Mouse (Mus musculus) liver, postnatal 0 days (tissue): ENCODE results near the gene Adcy7. TPM values are rescaled to one million over a fixed set of nuclear protein-coding genes. Genes with fewer than 3 reads are reported as not detected.

ENCODE experiments used
- ATAC-seq: fragments of 200-750 bp; cut with Nextera tagmentation; 2 replicates; pipeline ENCODE4 v1.8.0; 2017; ENCODE audit warnings: mild to moderate bottlenecking, moderate library complexity
- DNase-seq: peaks from one replicate; pipeline ENCODE4 v3.0.0-alpha.2; 2016
- H3K27ac ChIP-seq: fragments of 300-500 bp; sonication (generic); 2 replicates; pipeline ENCODE4 v1.5.1; 2014; ENCODE audit warnings: antibody characterized with exemption, moderate library complexity, mild to moderate bottlenecking, low read depth
- H3K27me3 ChIP-seq: fragments of 300-500 bp; sonication (generic); 2 replicates; pipeline ENCODE4 v1.6.1; 2014; ENCODE audit warnings: low read length, control low read depth, mixed read lengths; ENCODE audit not compliant: insufficient read depth
- H3K36me3 ChIP-seq: fragments of 300-500 bp; sonication (generic); replicated peaks from 2 replicates; pipeline ENCODE4 v1.6.1; 2014; ENCODE audit warnings: mild to moderate bottlenecking, control low read depth, low read length, moderate library complexity, mixed read lengths; ENCODE audit not compliant: insufficient read depth
- H3K4me1 ChIP-seq: fragments of 300-500 bp; sonication (generic); 2 replicates; pipeline ENCODE4 v1.6.1; 2014; ENCODE audit warnings: antibody characterized with exemption, mild to moderate bottlenecking, control low read depth; ENCODE audit not compliant: insufficient read depth
- H3K4me2 ChIP-seq: fragments of 300-500 bp; sonication (generic); 2 replicates; pipeline ENCODE4 v1.6.1; 2014; ENCODE audit warnings: low read depth, mild to moderate bottlenecking, low read length, moderate library complexity, mixed read lengths
- H3K4me3 ChIP-seq: fragments of 300-500 bp; sonication (generic); 2 replicates; pipeline ENCODE4 v1.5.1; 2014; ENCODE audit warnings: low read depth, low read length
- H3K9ac ChIP-seq: fragments of 300-500 bp; sonication (generic); replicated peaks from 2 replicates; pipeline ENCODE4 v1.6.1; 2014; ENCODE audit warnings: mild to moderate bottlenecking, moderate library complexity
- H3K9me3 ChIP-seq: fragments of 300-500 bp; sonication (generic); 2 replicates; pipeline ENCODE4 v1.6.1; 2016; ENCODE audit warnings: mild to moderate bottlenecking, control low read depth, low read length, mixed read lengths
- CTCF ChIP-seq: sonication (generic); IDR thresholded peaks from 2 replicates; pipeline ENCODE4 v1.5.1; 2016; ENCODE audit warnings: antibody characterized with exemption, low read depth
- EP300 ChIP-seq: IDR thresholded peaks from 2 replicates; pipeline ENCODE4 v1.6.1; 2016; ENCODE audit warnings: antibody characterized with exemption, low read depth, mild to moderate bottlenecking
- WGBS: fragments of 180-500 bp; shearing (Covaris S2); extraction: QIAGEN DNeasy Blood & Tissue Kit; methylation state at CpG from one replicate; pipeline ENCODE4 v1.1.7; 2014; ENCODE audit not compliant: insufficient replicate concordance; 5-methylcytosine and 5-hydroxymethylcytosine counted together
- polyA plus RNA-seq: library from polyadenylated mRNA; unstranded; fragments of >200 nt; fragmentation: Nextera tagmentation; extraction: Ambion mirVana; gene quantifications from 2 replicates; pipeline ENCODE4 v1.2.1, GENCODE M21; 2015

Gene Adcy7
- polyA plus RNA-seq, 1 experiment from 2014 or later: 8.4 TPM

DNA sequence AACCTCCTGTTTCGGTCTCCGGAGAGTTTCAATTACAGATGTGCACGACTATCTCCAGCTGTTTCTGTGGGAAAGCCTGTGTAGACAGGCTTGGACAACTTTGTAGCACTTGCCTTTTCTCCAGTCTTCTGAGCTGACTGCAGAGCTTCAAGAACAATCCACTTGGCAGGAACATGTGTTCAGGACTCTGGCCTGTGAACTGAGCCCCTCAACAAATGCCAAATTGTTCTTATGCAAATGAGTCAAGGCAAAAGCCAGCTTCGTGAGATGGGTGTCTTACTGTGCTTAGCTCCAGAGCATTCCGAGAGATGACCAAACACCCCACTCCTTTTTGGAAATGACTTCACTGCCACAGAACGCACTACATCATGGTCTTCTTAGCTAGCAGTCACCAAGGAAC lies 56.5 kb downstream of the Adcy7 start:
- 87% methylated on average over 6 of the region's 6 CpGs for WGBS
- H3K4me2 ChIP-seq: no peak overlapping the region
- H3K4me1 ChIP-seq: no peaks in the 10 kb centered on the region
- no peaks in the 10 kb centered on the region for H3K9me3 ChIP-seq
- ATAC-seq: no peak
- TF ChIP-seq CTCF (no peak), EP300 (no peak)
- H3K27ac ChIP-seq: no peak overlapping the region
- no peaks in the 10 kb centered on the region for H3K27me3 ChIP-seq
- H3K4me3 ChIP-seq: no peak overlapping the region
- no peak overlapping the region for H3K9ac ChIP-seq
- peaks cover 94% of the 10 kb centered on the region for H3K36me3 ChIP-seq
- no peak for DNase-seq

DNA sequence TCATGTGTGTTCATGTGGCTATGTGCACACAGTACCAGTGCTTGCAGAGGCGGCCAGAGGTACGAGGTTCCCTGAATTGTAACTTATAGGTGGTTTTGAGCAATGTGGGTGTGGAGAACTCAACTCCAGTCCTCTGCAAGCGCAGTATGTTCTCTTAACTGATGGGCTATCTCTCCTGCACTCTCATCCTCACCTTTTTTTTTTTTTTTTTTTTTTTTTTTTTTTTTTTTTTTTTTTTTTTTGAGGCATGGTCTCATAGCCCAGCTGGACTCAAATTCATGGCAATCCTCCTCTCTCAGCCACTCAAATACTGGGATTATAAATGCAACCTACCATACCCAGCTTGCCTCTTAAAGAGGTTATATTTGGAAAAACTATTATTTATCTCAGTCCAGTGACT lies 58.6 kb downstream of the Adcy7 start:
- no peaks in the 10 kb centered on the region for H3K9me3 ChIP-seq
- ATAC-seq (no peak), DNase-seq (no peak)
- H3K27ac ChIP-seq: no peak overlapping the region
- no peak overlapping the region for H3K4me2 ChIP-seq
- TF ChIP-seq EP300: no peak
- H3K4me3 ChIP-seq: no peak overlapping the region
- no peaks in the 10 kb centered on the region for H3K27me3 ChIP-seq
- H3K9ac ChIP-seq: no peak overlapping the region
- no peaks in the 10 kb centered on the region for H3K4me1 ChIP-seq
- 78% methylated on average over 3 of the region's 3 CpGs for WGBS
- peaks cover 88% of the 10 kb centered on the region for H3K36me3 ChIP-seq

DNA sequence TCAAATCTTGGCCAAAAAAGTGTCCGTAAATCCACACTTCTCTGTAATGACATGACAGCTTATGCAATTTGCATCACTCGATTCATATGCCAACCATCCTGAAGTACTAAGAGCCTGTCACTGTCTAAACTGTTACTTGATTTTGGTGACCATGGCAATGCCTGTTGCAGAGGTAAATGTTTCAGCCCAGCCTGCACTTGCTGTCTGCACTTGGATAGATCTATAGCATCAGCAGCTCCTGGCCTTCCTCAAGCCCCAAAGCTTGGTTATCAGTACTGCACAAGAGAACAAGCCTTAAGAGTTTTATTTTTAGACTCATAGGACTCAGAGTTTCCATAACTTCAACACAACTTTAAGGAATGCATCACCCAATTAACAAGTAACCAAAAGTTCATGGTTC lies 62.2 kb downstream of the Adcy7 start:
- Histone ChIP-seq H3K9ac (no peak overlapping the region), H3K4me3 (no peak overlapping the region), H3K27me3 (no peaks in the 10 kb centered on the region), H3K4me2 (no peak overlapping the region), H3K36me3 (peaks cover 76% of the 10 kb centered on the region), H3K9me3 (no peaks in the 10 kb centered on the region), H3K4me1 (no peaks in the 10 kb centered on the region), H3K27ac (no peak overlapping the region)
- 81% methylated on average over 2 of the region's 2 CpGs for WGBS
- no peak for DNase-seq
- TF ChIP-seq EP300 (no peak), CTCF (no peak)
- no peak for ATAC-seq

DNA sequence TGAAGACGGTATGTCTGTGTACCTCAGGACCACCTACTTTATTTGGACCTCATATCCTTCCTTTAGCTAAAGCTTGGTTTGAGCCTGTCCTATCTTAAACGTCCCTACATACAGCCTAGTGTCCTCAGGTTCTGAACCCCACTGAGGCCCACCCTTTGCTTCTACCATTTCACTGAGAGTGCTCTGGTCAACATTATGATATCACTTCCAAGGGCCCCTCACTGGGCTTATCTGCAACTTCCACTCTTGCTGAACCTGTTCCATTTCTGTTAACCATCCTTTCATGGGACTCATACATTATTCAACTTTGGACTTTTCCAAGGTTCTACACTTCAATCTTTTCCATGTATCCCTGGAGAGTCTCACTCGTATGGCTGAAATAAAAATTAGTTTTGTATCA lies 62.8 kb downstream of the Adcy7 start:
- no peak for TF ChIP-seq EP300
- no peak for TF ChIP-seq CTCF
- ATAC-seq: no peak
- no peak for DNase-seq
- Histone ChIP-seq H3K4me3 (no peak overlapping the region), H3K27me3 (no peaks in the 10 kb centered on the region), H3K27ac (no peak overlapping the region), H3K4me2 (no peak overlapping the region), H3K9me3 (no peaks in the 10 kb centered on the region), H3K36me3 (peaks cover 74% of the 10 kb centered on the region), H3K9ac (no peak overlapping the region), H3K4me1 (no peaks in the 10 kb centered on the region)
- WGBS: 68% methylated on average over 3 of the region's 3 CpGs

DNA sequence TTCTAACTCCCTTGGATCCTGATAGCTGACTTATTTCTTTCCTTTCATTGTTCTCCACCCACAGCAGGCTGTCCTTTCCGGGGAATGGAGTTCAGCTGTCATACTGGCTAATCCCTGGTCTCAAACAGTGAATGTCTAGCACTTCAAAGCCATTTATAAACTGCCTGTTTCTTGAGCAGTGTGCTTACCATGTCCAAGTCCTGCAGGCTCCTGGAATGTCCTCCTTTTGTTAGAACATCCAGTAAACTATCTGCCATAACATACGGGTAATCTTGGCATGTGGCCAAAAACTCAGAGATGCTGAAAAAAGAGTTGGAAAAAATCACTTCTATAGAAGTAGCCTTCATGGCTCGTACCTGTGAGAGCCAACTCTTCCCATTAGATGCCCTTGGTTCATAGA lies 67.0 kb downstream of the Adcy7 start:
- DNase-seq (no peak), ATAC-seq (no peak)
- Histone ChIP-seq H3K9me3 (no peaks in the 10 kb centered on the region), H3K27me3 (no peaks in the 10 kb centered on the region), H3K4me1 (no peaks in the 10 kb centered on the region), H3K9ac (no peak overlapping the region), H3K36me3 (peaks cover 70% of the 10 kb centered on the region), H3K4me3 (no peak overlapping the region), H3K4me2 (no peak overlapping the region), H3K27ac (no peak overlapping the region)
- 68% methylated on average over 3 of the region's 3 CpGs for WGBS
- no peak for TF ChIP-seq CTCF
- no peak for TF ChIP-seq EP300

DNA sequence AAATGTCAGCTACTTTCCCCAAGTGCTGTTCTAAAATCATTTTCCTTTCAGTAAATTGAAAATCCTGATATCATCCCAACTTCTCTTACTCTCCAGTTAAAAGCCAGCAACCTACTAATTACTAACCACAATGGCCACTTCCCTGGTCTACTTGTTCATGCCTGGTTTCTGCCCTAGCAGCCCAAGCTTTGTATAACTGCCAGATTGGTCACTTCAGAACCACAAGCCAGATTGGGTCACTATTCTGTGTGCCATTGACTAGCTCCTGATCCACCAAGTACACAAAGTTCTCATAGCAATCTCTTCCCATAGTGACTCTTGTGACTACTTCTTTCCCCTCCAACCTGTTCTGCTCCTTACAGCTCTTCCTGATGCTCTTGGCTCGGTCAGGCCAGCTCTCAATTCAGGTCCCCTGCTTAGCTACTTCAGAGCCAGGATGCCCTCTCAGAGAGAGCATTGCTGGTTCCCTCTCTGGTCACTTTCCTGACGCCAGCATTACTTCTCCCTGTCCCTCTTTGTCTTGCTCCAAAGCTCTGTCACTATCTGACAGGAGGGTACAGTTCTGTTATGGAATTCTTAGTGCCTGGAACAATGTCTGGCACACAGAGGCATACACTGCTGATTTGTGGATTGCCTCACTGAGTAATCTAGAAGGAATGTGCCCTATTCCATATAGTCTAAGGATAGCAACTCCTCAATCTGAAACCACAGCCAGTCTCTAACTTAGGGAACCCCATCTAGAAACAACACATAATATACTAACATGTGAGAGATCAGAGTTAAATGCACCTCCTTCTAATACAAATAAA lies 67.9 kb downstream of the Adcy7 start:
- Histone ChIP-seq H3K4me3 (no peak overlapping the region), H3K4me1 (no peaks in the 10 kb centered on the region), H3K36me3 (peaks cover 71% of the 10 kb centered on the region), H3K4me2 (no peak overlapping the region), H3K27me3 (no peaks in the 10 kb centered on the region), H3K9me3 (no peaks in the 10 kb centered on the region), H3K9ac (no peak overlapping the region), H3K27ac (no peak overlapping the region)
- WGBS: 82% methylated on average over 2 of the region's 2 CpGs
- DNase-seq (no peak), ATAC-seq (no peak)
- TF ChIP-seq EP300 (no peak), CTCF (no peak)

DNA sequence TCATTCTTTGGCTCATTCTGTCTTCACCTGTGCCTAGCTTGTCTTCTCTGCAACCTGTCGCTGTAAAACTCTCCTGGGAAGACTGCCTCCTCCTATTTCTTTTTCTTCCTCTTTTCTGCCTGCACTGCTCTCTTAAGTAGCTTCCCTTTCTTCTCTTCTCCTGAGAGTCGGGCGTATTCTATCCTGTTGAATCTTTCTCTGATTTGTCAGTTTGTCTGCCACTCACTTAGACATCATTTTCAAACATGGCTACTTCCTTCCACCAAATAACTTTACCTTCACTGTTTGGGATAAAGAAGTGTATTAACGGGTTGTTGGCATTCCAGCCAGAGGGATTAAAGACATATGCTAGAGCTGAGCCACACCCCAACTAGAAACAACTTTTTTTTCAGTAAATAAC lies 69.8 kb downstream of the Adcy7 start:
- no peaks in the 10 kb centered on the region for H3K4me1 ChIP-seq
- WGBS: 77% methylated on average over 4 of the region's 4 CpGs

More for the DNA sequence above, 69.8 kb downstream of the Adcy7 start:
- DNase-seq: no peak
- no peaks in the 10 kb centered on the region for H3K27me3 ChIP-seq
- no peak overlapping the region for H3K9ac ChIP-seq
- no peak overlapping the region for H3K4me3 ChIP-seq
- no peaks in the 10 kb centered on the region for H3K9me3 ChIP-seq
- peaks cover 77% of the 10 kb centered on the region for H3K36me3 ChIP-seq
- no peak overlapping the region for H3K27ac ChIP-seq
- no peak for ATAC-seq
- H3K4me2 ChIP-seq: no peak overlapping the region
- TF ChIP-seq CTCF (no peak), EP300 (no peak)
